Mouse (Mus musculus): ENCODE results near the gene Gm17535. TPM values are rescaled to one million over a fixed set of nuclear protein-coding genes. Genes with fewer than 3 reads are reported as not detected.
"Not testable (repeated sequence)": the region's sequence is repeated elsewhere in the genome, so short reads cannot be mapped to it uniquely, and the experiment has no call there.

Gm17535 gene
- total RNA-seq, 1 experiment = not detected

DNA sequence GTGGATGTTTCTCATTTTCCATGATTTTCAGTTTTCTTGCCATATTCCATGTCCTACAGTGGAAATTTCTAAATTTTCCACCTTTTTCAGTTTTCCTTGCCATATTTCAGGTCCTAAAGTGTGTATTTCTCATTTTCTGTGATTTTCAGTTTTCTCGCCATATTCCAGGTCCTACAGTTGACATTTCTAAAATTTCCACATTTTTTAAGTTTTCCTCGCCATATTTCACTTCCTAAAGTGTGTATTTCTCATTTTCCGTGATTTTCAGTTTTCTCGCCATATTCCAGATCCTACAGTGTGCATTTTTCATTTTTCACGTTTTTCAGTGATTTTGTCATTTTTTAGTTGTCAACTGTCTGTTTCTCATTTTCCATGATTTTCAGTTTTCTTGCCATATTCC lies 25.1 kb upstream of the Gm17535 start:
- H3K4me3 ChIP-seq (ENCODE audit: insufficient read depth in 1 of 2, low read depth in 1 of 2, low read length in 2 of 2, poor library complexity in 1 of 2, severe bottlenecking in 1 of 2); H3K36me3 ChIP-seq (ENCODE audit: control insufficient read depth, insufficient read depth, low read length, poor library complexity, severe bottlenecking); H3K4me1 ChIP-seq (ENCODE audit: control insufficient read depth in 2 of 2, insufficient read depth in 2 of 2, low read length in 2 of 2, poor library complexity in 1 of 2); H3K9ac ChIP-seq (ENCODE audit: insufficient read depth, low read depth, low read length, poor library complexity, severe bottlenecking); H3K9me3 ChIP-seq (ENCODE audit: control insufficient read depth, insufficient read depth, low read depth, low read length); DNase-seq (ENCODE audit: low read depth, low spot score); H3K27ac ChIP-seq (ENCODE audit: insufficient read depth, low read depth, low read length, poor library complexity, severe bottlenecking); in situ Hi-C loops (cut with MboI; ENCODE audit: low sequenced_read_pairs in 2 of 2, unreplicated experiment in 2 of 2): not testable (repeated sequence)

DNA sequence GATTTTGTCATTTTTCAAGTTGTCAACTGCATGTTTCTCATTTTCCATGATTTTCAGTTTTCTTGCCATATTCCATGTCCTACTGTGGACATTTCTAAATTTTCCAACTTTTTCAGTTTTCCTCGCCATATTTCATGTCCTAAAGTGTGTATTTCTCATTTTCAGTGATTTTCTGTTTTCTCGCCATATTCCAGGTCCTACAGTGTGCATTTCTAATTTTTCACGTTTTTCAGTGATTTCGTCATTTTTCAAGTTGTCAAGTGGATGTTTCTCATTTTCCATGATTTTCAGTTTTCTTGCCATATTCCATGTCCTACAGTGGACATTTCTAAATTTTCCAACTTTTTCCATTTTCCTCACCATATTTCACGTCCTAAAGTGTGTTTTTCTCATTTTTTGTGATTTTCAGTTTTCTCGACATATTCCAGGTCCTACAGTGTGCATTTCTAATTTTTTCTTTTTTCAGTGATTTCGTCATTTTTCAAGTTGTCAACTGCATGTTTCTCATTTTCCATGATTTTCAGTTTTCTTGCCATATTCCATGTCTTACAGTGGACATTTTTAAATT lies 22.3 kb upstream of the Gm17535 start:
- H3K9ac ChIP-seq (ENCODE audit: insufficient read depth, low read depth, low read length, poor library complexity, severe bottlenecking); in situ Hi-C loops (cut with MboI; ENCODE audit: low sequenced_read_pairs in 2 of 2, unreplicated experiment in 2 of 2); DNase-seq (ENCODE audit: low read depth, low spot score); H3K9me3 ChIP-seq (ENCODE audit: control insufficient read depth, insufficient read depth, low read depth, low read length); H3K36me3 ChIP-seq (ENCODE audit: control insufficient read depth, insufficient read depth, low read length, poor library complexity, severe bottlenecking); H3K27ac ChIP-seq (ENCODE audit: insufficient read depth, low read depth, low read length, poor library complexity, severe bottlenecking); H3K4me1 ChIP-seq (ENCODE audit: control insufficient read depth in 2 of 2, insufficient read depth in 2 of 2, low read length in 2 of 2, poor library complexity in 1 of 2); H3K4me3 ChIP-seq (ENCODE audit: insufficient read depth in 1 of 2, low read depth in 1 of 2, low read length in 2 of 2, poor library complexity in 1 of 2, severe bottlenecking in 1 of 2): not testable (repeated sequence)

DNA sequence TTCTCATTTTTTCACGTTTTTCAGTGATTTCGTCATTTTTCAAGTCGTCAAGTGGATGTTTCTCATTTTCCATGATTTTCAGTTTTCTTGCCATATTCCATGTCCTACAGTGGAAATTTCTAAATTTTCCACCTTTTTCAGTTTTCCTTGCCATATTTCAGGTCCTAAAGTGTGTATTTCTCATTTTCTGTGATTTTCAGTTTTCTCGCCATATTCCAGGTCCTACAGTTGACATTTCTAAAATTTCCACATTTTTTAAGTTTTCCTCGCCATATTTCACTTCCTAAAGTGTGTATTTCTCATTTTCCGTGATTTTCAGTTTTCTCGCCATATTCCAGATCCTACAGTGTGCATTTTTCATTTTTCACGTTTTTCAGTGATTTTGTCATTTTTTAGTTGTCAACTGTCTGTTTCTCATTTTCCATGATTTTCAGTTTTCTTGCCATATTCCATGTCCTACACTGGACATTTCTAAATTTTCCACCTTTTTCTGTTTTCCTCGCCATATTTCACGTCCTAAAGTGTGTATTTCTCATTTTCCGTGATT lies 21.6 kb upstream of the Gm17535 start, which contains the start of gene Gm10721:
Gene Gm10721, plus strand, starts transcription at position 408 of the 547 bp plus-strand sequence.
- DNase-seq (ENCODE audit: low read depth, low spot score); in situ Hi-C loops (cut with MboI; ENCODE audit: low sequenced_read_pairs in 2 of 2, unreplicated experiment in 2 of 2); H3K4me1 ChIP-seq (ENCODE audit: control insufficient read depth in 2 of 2, insufficient read depth in 2 of 2, low read length in 2 of 2, poor library complexity in 1 of 2); H3K9me3 ChIP-seq (ENCODE audit: control insufficient read depth, insufficient read depth, low read depth, low read length); H3K9ac ChIP-seq (ENCODE audit: insufficient read depth, low read depth, low read length, poor library complexity, severe bottlenecking); H3K27ac ChIP-seq (ENCODE audit: insufficient read depth, low read depth, low read length, poor library complexity, severe bottlenecking); H3K4me3 ChIP-seq (ENCODE audit: insufficient read depth in 1 of 2, low read depth in 1 of 2, low read length in 2 of 2, poor library complexity in 1 of 2, severe bottlenecking in 1 of 2); H3K36me3 ChIP-seq (ENCODE audit: control insufficient read depth, insufficient read depth, low read length, poor library complexity, severe bottlenecking): not testable (repeated sequence)

DNA sequence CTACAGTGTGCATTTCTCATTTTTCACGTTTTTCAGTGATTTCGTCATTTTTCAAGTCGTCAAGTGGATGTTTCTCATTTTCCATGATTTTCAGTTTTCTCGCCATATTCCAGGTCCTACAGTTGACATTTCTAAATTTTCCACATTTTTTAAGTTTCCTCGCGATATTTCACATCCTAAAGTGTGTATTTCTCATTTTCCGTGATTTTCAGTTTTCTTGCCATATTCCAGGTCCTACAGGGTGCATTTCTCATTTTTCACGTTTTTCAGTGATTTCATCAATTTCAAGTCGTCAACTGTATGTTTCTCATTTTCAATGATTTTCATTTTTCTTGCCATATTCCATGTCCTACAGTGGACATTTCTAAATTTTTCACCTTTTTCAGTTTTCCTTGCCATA lies 19.0 kb upstream of the Gm17535 start, which contains the start of gene Gm10720:
Gene Gm10720, plus strand, starts transcription at position 301 of the 400 bp plus-strand sequence.
- H3K36me3 ChIP-seq (ENCODE audit: control insufficient read depth, insufficient read depth, low read length, poor library complexity, severe bottlenecking); DNase-seq (ENCODE audit: low read depth, low spot score); H3K9ac ChIP-seq (ENCODE audit: insufficient read depth, low read depth, low read length, poor library complexity, severe bottlenecking); in situ Hi-C loops (cut with MboI; ENCODE audit: low sequenced_read_pairs in 2 of 2, unreplicated experiment in 2 of 2); H3K27ac ChIP-seq (ENCODE audit: insufficient read depth, low read depth, low read length, poor library complexity, severe bottlenecking); H3K9me3 ChIP-seq (ENCODE audit: control insufficient read depth, insufficient read depth, low read depth, low read length); H3K4me1 ChIP-seq (ENCODE audit: control insufficient read depth in 2 of 2, insufficient read depth in 2 of 2, low read length in 2 of 2, poor library complexity in 1 of 2); H3K4me3 ChIP-seq (ENCODE audit: insufficient read depth in 1 of 2, low read depth in 1 of 2, low read length in 2 of 2, poor library complexity in 1 of 2, severe bottlenecking in 1 of 2): not testable (repeated sequence)

DNA sequence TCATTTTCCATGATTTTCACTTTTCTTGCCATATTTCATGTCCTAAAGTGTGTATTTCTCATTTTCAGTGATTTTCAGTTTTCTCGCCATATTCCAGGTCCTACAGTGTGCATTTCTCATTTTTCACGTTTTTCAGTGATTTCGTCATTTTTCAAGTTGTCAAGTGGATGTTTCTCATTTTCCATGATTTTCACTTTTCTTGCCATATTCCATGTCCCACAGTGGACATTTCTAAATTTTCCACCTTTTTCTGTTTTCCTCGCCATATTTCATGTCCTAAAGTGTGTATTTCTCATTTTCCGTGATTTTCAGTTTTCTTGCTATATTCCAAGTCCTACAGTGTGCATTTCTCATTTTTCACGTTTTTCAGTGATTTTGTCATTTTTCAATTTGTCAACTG lies 18.5 kb upstream of the Gm17535 start:
- in situ Hi-C loops (cut with MboI; ENCODE audit: low sequenced_read_pairs in 2 of 2, unreplicated experiment in 2 of 2); H3K9ac ChIP-seq (ENCODE audit: insufficient read depth, low read depth, low read length, poor library complexity, severe bottlenecking); H3K27ac ChIP-seq (ENCODE audit: insufficient read depth, low read depth, low read length, poor library complexity, severe bottlenecking); H3K4me1 ChIP-seq (ENCODE audit: control insufficient read depth in 2 of 2, insufficient read depth in 2 of 2, low read length in 2 of 2, poor library complexity in 1 of 2); H3K36me3 ChIP-seq (ENCODE audit: control insufficient read depth, insufficient read depth, low read length, poor library complexity, severe bottlenecking); H3K9me3 ChIP-seq (ENCODE audit: control insufficient read depth, insufficient read depth, low read depth, low read length); H3K4me3 ChIP-seq (ENCODE audit: insufficient read depth in 1 of 2, low read depth in 1 of 2, low read length in 2 of 2, poor library complexity in 1 of 2, severe bottlenecking in 1 of 2); DNase-seq (ENCODE audit: low read depth, low spot score): not testable (repeated sequence)

DNA sequence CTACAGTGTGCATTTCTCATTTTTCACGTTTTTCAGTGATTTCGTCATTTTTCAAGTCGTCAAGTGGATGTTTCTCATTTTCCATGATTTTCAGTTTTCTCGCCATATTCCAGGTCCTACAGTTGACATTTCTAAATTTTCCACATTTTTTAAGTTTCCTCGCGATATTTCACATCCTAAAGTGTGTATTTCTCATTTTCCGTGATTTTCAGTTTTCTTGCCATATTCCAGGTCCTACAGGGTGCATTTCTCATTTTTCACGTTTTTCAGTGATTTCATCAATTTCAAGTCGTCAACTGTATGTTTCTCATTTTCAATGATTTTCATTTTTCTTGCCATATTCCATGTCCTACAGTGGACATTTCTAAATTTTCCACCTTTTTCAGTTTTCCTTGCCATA lies 17.3 kb upstream of the Gm17535 start, which contains the start of gene Gm10719:
Gene Gm10719, plus strand, starts transcription at position 301 of the 400 bp plus-strand sequence.
- H3K9me3 ChIP-seq (ENCODE audit: control insufficient read depth, insufficient read depth, low read depth, low read length); H3K36me3 ChIP-seq (ENCODE audit: control insufficient read depth, insufficient read depth, low read length, poor library complexity, severe bottlenecking); H3K9ac ChIP-seq (ENCODE audit: insufficient read depth, low read depth, low read length, poor library complexity, severe bottlenecking); DNase-seq (ENCODE audit: low read depth, low spot score); H3K4me1 ChIP-seq (ENCODE audit: control insufficient read depth in 2 of 2, insufficient read depth in 2 of 2, low read length in 2 of 2, poor library complexity in 1 of 2); H3K27ac ChIP-seq (ENCODE audit: insufficient read depth, low read depth, low read length, poor library complexity, severe bottlenecking); H3K4me3 ChIP-seq (ENCODE audit: insufficient read depth in 1 of 2, low read depth in 1 of 2, low read length in 2 of 2, poor library complexity in 1 of 2, severe bottlenecking in 1 of 2); in situ Hi-C loops (cut with MboI; ENCODE audit: low sequenced_read_pairs in 2 of 2, unreplicated experiment in 2 of 2): not testable (repeated sequence)

DNA sequence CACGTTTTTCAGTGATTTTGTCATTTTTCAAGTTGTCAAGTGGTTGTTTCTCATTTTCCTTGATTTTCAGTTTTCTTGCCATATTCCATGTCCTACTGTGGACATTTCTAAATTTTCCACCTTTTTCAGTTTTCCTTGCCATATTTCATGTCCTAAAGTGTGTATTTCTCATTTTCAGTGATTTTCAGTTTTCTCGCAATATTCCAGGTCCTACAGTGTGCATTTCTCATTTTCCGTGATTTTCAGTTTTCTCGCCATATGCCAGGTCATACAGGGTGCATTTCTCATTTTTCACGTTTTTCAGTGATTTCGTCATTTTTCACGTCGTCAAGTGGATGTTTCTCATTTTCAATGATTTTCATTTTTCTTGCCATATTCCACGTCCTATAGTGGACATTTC lies 15.5 kb upstream of the Gm17535 start:
- H3K9ac ChIP-seq (ENCODE audit: insufficient read depth, low read depth, low read length, poor library complexity, severe bottlenecking); H3K27ac ChIP-seq (ENCODE audit: insufficient read depth, low read depth, low read length, poor library complexity, severe bottlenecking); H3K9me3 ChIP-seq (ENCODE audit: control insufficient read depth, insufficient read depth, low read depth, low read length); H3K4me3 ChIP-seq (ENCODE audit: insufficient read depth in 1 of 2, low read depth in 1 of 2, low read length in 2 of 2, poor library complexity in 1 of 2, severe bottlenecking in 1 of 2); H3K36me3 ChIP-seq (ENCODE audit: control insufficient read depth, insufficient read depth, low read length, poor library complexity, severe bottlenecking); in situ Hi-C loops (cut with MboI; ENCODE audit: low sequenced_read_pairs in 2 of 2, unreplicated experiment in 2 of 2); H3K4me1 ChIP-seq (ENCODE audit: control insufficient read depth in 2 of 2, insufficient read depth in 2 of 2, low read length in 2 of 2, poor library complexity in 1 of 2); DNase-seq (ENCODE audit: low read depth, low spot score): not testable (repeated sequence)

DNA sequence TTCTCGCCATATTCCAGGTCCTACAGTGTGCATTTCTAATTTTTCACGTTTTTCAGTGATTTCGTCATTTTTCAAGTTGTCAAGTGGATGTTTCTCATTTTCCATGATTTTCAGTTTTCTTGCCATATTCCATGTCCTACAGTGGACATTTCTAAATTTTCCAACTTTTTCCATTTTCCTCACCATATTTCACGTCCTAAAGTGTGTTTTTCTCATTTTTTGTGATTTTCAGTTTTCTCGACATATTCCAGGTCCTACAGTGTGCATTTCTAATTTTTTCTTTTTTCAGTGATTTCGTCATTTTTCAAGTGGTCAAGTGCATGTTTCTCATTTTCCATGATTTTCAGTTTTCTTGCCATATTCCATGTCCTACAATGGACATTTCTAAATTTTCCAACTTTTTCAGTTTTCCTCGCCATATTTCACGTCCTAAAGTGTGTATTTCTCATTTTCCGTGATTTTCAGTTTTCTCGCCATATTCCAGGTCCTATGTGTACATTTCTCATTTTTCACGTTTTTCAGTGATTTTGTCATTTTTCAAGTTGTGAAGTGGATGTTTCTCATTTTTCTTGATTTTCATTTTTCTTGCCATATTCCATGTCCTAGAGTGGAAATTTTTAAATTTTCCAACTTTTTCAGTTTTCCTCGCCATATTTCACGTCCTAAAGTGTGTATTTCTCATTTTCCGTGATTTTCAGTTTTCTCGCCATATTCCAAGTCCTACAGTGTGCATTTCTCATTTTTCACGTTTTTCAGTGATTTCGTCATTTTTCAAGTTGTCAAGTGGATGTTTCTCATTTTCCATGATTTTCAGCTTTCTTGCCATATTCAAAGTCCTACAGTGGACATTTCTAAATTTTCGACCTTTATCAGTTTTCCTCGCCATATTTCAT lies 14.3 kb upstream of the Gm17535 start:
- H3K9ac ChIP-seq (ENCODE audit: insufficient read depth, low read depth, low read length, poor library complexity, severe bottlenecking); in situ Hi-C loops (cut with MboI; ENCODE audit: low sequenced_read_pairs in 2 of 2, unreplicated experiment in 2 of 2); DNase-seq (ENCODE audit: low read depth, low spot score); H3K36me3 ChIP-seq (ENCODE audit: control insufficient read depth, insufficient read depth, low read length, poor library complexity, severe bottlenecking); H3K4me1 ChIP-seq (ENCODE audit: control insufficient read depth in 2 of 2, insufficient read depth in 2 of 2, low read length in 2 of 2, poor library complexity in 1 of 2); H3K27ac ChIP-seq (ENCODE audit: insufficient read depth, low read depth, low read length, poor library complexity, severe bottlenecking); H3K4me3 ChIP-seq (ENCODE audit: insufficient read depth in 1 of 2, low read depth in 1 of 2, low read length in 2 of 2, poor library complexity in 1 of 2, severe bottlenecking in 1 of 2); H3K9me3 ChIP-seq (ENCODE audit: control insufficient read depth, insufficient read depth, low read depth, low read length): not testable (repeated sequence)
